Mouse (Mus musculus) small intestine, adult 2 months (tissue): Measurements from ENCODE around the gene Siah1a.

Experiments
- CTCF ChIP-seq: fragments of 200-500 bp; IDR thresholded peaks from 2 replicates; pipeline ENCODE4 v1.5.1; 2012; ENCODE audit warnings: low read depth, mild to moderate bottlenecking, control low read depth, inconsistent platforms, low read length, moderate library complexity, mixed read lengths; ENCODE audit not compliant: insufficient replicate concordance, insufficient read length; ENCODE audit errors: extremely low read depth
- POLR2A ChIP-seq: fragments of 200-500 bp; IDR thresholded peaks from 2 replicates; pipeline ENCODE4 v1.6.1; 2012; ENCODE audit warnings: low read depth, mild to moderate bottlenecking, control low read depth, inconsistent platforms, low read length, moderate library complexity

GRCm38 (mm10) chr8:86726959-86727358, 18.8 kb downstream of the Siah1a start:
- no peak for TF ChIP-seq CTCF
- no peak for TF ChIP-seq POLR2A
